Mouse (Mus musculus) myocyte (in vitro differentiated cells): ENCODE measurements at regions not wholly inside any gene's neighbourhood (a gene's known extent, or its start where the extent isn't known, plus 50 kb on each side); places are given as distances from the start of the nearest gene placed in this dataset.

Experiments used
- CEBPB ChIP-seq: IDR thresholded peaks from 2 replicates; pipeline ENCODE4 v1.6.1; 2011; ENCODE audit warnings: mild to moderate bottlenecking, moderate library complexity; ENCODE audit not compliant: poor library complexity, insufficient read depth, severe bottlenecking
- POLR2A ChIP-seq: IDR thresholded peaks from one replicate; pipeline ENCODE4 v1.6.1; 2011; ENCODE audit warnings: low read depth, mild to moderate bottlenecking, control low read depth, moderate library complexity; ENCODE audit not compliant: insufficient read length
- POLR2AphosphoS2 ChIP-seq: IDR thresholded peaks from one replicate; pipeline ENCODE4 v1.6.1; 2011; ENCODE audit warnings: low read depth, control low read depth; ENCODE audit not compliant: insufficient read length
- REST ChIP-seq: IDR thresholded peaks from one replicate; pipeline ENCODE4 v1.6.1; 2011; ENCODE audit warnings: mild to moderate bottlenecking, control low read depth, moderate library complexity; ENCODE audit not compliant: insufficient read depth, insufficient read length
- SRF ChIP-seq: IDR thresholded peaks from one replicate; pipeline ENCODE4 v1.6.1; 2011; ENCODE audit warnings: low read depth; ENCODE audit not compliant: control insufficient read depth, insufficient read length
- TCF12 ChIP-seq: IDR thresholded peaks from one replicate; pipeline ENCODE4 v1.6.1; 2011; ENCODE audit warnings: mild to moderate bottlenecking, control low read depth; ENCODE audit not compliant: poor library complexity, insufficient read depth, severe bottlenecking
- USF1 ChIP-seq: IDR thresholded peaks from one replicate; pipeline ENCODE4 v1.6.1; 2011; ENCODE audit warnings: low read depth, mild to moderate bottlenecking, control low read depth, moderate library complexity

- TF ChIP-seq POLR2A: no peak
- TF ChIP-seq REST: no peak
- TF ChIP-seq TCF12: no peak
- TF ChIP-seq USF1: no peak
- TF ChIP-seq CEBPB: no peak
- TF ChIP-seq POLR2AphosphoS2: no peak
- no peak for TF ChIP-seq SRF
These were observed 170.1 kb downstream of the Gas1 start for GRCm38 (mm10) chr13:60007031-60007430.
